Mouse (Mus musculus) megakaryocyte, embryonic 14.5 days (primary cell): ENCODE results near the gene Rfx8.

Source experiments
- FLI1 ChIP-seq: IDR thresholded peaks from 2 replicates; pipeline ENCODE4 v1.6.1; 2012; ENCODE audit warnings: low read length, inconsistent platforms, mixed read lengths
- GATA1 ChIP-seq: IDR thresholded peaks from 3 replicates; pipeline ENCODE4 v1.6.1; 2012; ENCODE audit warnings: mixed read lengths, low read length, inconsistent platforms, borderline replicate concordance

DNA sequence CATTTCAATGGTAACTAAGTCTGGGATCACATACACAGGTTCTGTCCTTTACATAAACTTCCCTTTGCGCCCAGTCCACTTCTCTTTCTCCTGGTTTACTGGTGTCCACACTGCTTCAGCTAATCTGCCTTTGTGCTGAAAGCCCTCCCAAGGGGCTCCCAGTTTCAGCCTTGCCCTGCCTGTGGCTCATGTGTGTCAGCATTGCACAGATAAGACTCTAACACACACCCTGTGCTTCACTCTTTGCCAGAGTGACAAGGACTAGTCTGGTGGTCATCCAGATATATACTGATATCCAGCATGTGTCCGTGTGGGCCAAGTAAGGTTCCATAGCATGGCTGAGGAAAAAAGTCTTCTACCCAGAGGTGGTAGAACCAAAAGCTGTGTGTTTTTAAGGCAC, 14.7 kb upstream of the Rfx8 start:
- TF ChIP-seq GATA1 (no peak), FLI1 (no peak)
